Mouse (Mus musculus) bone marrow, adult 2 months (tissue): ENCODE data around the gene Rgs19.

Experiments
- CTCF ChIP-seq: fragments of 200-500 bp; IDR thresholded peaks from 2 replicates; pipeline ENCODE4 v1.5.1; 2011; ENCODE audit warnings: low read length, control low read depth; ENCODE audit not compliant: control insufficient read depth, insufficient read depth
- POLR2A ChIP-seq: fragments of 200-500 bp; IDR thresholded peaks from 2 replicates; pipeline ENCODE4 v1.6.1; 2011; ENCODE audit warnings: low read depth, mild to moderate bottlenecking, control low read depth, low read length, borderline replicate concordance; ENCODE audit not compliant: control insufficient read depth

DNA sequence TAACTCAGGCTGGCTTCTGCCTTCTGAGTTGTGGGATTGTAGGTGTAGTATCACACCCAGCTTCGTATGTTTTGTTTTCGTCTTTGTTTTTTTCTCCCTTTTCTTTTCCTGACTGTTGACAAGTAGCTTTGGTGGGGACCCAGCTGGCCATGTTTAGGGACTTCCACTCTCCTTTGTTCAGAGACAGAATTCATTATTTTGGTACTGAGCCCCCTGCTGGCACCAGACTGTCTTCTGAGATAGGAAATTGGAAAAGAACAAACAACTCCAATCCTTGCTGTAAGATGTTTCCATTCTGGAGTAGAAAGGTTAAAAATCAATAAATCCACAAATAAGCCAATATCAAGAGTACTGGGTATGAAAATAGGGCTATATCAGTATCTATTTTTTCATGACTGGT, 17.4 kb downstream of the Rgs19 start:
- TF ChIP-seq POLR2A: no peak
- no peak for TF ChIP-seq CTCF
